ENCODE assay signal across 10 mouse cellular contexts in genomic region chr7:49427843-49428242, GRCm38 (mm10).
A peak's percentile ranks its signal among the peaks of the same experiment; 100 is the strongest.
DNase-seq lines count a peak whose midpoint lies in the region; ATAC-seq and TF ChIP-seq lines count a peak whose summit lies in the region.
"Had no signal": no experiment of that assay in that cellular context is flagged by ENCODE, and none has a peak within 500 bp of the region (broad histone marks: within the 10 kb centered on the region; RNA-seq: fewer than 3 reads in every experiment).

No protein-coding gene starts in this region.

- H3K9ac ChIP-seq in midbrain, postnatal 0 days (replicated peaks; ENCODE audit: low read length, poor library complexity, severe bottlenecking): no peak overlapping the region
- H3K9ac ChIP-seq: heart, embryonic 15.5 days; midbrain, embryonic 12.5 days had no signal

- no peak for ATAC-seq in midbrain, postnatal 0 days (ENCODE audit: low FRiP score)
- peak; percentile 73 for ATAC-seq in granulocyte monocyte progenitor cell, adult 5-6 weeks (replicated peaks; ENCODE audit: poor library complexity, severe bottlenecking)

- TF ChIP-seq CTCF in midbrain, postnatal 0 days (IDR thresholded peaks at IDR 0.05): peak; percentile 75

- H3K27me3 ChIP-seq in midbrain, postnatal 0 days (ENCODE audit: insufficient read depth, low read length): no peaks in the 10 kb centered on the region
- no peaks in the 10 kb centered on the region for H3K27me3 ChIP-seq in midbrain, embryonic 10.5 days (ENCODE audit: low read depth, poor library complexity, severe bottlenecking)
- H3K27me3 ChIP-seq: heart, embryonic 15.5 days; midbrain, embryonic 12.5 days had no signal

- no peak overlapping the region for H3K27ac ChIP-seq in midbrain, postnatal 0 days (ENCODE audit: low read depth, low read length)
- H3K27ac ChIP-seq in midbrain, embryonic 10.5 days (replicated peaks): no peak overlapping the region
- H3K27ac ChIP-seq: heart, embryonic 15.5 days; midbrain, embryonic 12.5 days had no signal

- H3K9me3 ChIP-seq in midbrain, postnatal 0 days (ENCODE audit: low read length): no peaks in the 10 kb centered on the region
- no peaks in the 10 kb centered on the region for H3K9me3 ChIP-seq in midbrain, embryonic 10.5 days (replicated peaks)
- H3K9me3 ChIP-seq: heart, embryonic 15.5 days; midbrain, embryonic 12.5 days had no signal

- DNase-seq in embryo, embryonic 10 days (ENCODE audit: low spot score): peak; percentile 63
- DNase-seq in embryo, embryonic 9.5 days (ENCODE audit: extremely low spot score): no peak
- DNase-seq in midbrain, postnatal 0 days (ENCODE audit: low spot score): no peak
- no peak for DNase-seq in midbrain, embryonic 10.5 days (ENCODE audit: low spot score)
- DNase-seq in retina, postnatal 1 day: peak; percentile 54
- no peak for DNase-seq in cerebellum, adult 11-12 months
- DNase-seq in right cerebral cortex, adult 2 months (ENCODE audit: low spot score in 2 of 2): no peak

- WGBS in midbrain, postnatal 0 days: 62% methylated on average over 6 of the region's 6 CpGs
- 55% methylated on average over 6 of the region's 6 CpGs for WGBS in midbrain, embryonic 10.5 days

- H3K4me3 ChIP-seq in midbrain, postnatal 0 days (ENCODE audit: low read depth, low read length): no peak overlapping the region
- H3K4me3 ChIP-seq in midbrain, embryonic 10.5 days: no peak overlapping the region
- H3K4me3 ChIP-seq: heart, embryonic 15.5 days; midbrain, embryonic 12.5 days had no signal

- H3K4me1 ChIP-seq in midbrain, postnatal 0 days (ENCODE audit: insufficient read depth, low read length): no peaks in the 10 kb centered on the region
- H3K4me1 ChIP-seq in midbrain, embryonic 10.5 days: peaks cover 22% of the 10 kb centered on the region
- H3K4me1 ChIP-seq: midbrain, embryonic 12.5 days had no signal

- H3K36me3 ChIP-seq in midbrain, postnatal 0 days (ENCODE audit: insufficient read depth, low read length): no peaks in the 10 kb centered on the region
- no peaks in the 10 kb centered on the region for H3K36me3 ChIP-seq in midbrain, embryonic 10.5 days
- H3K36me3 ChIP-seq: heart, embryonic 15.5 days; midbrain, embryonic 12.5 days had no signal

- H3K4me2 ChIP-seq in midbrain, postnatal 0 days (ENCODE audit: low read depth, low read length, poor library complexity, severe bottlenecking): no peak overlapping the region
- H3K4me2 ChIP-seq: heart, embryonic 15.5 days; midbrain, embryonic 12.5 days had no signal

Comparison
In these comparisons a context has a peak if more than half of its experiments do, and no peak if none do; other contexts are left out.
1. DNase-seq: peak in embryo, embryonic 10 days (single experiment) and retina, postnatal 1 day (single experiment); none in embryo, embryonic 9.5 days (single experiment), midbrain, postnatal 0 days (single experiment), midbrain, embryonic 10.5 days (single experiment), cerebellum, adult 11-12 months (single experiment) and right cerebral cortex, adult 2 months (0 of 2).